Mouse (Mus musculus) thymus, adult 18-20 months (tissue): Measurements from ENCODE around the gene Apopt1.

Source experiments
- DNase-seq, 2 experiments: peaks; one replicate each; pipeline ENCODE4 v3.0.0; 2022; ENCODE audit warnings: mixed read lengths in 2 of 2

Apopt1 gene

GRCm38 (mm10) chr12:111681305-111681704 is 31.8 kb upstream of the Apopt1 start:
- DNase-seq: no peak

- no peak for DNase-seq
Measured at GRCm38 (mm10) chr12:111682003-111682402, 31.1 kb upstream of the Apopt1 start.

GRCm38 (mm10) chr12:111682806-111683205 is 30.3 kb upstream of the Apopt1 start:
- DNase-seq: no peak

GRCm38 (mm10) chr12:111686390-111686789 is 26.7 kb upstream of the Apopt1 start:
- no peak for DNase-seq

- no peak for DNase-seq
Measured at GRCm38 (mm10) chr12:111687350-111688068, 25.6 kb upstream of the Apopt1 start.

- no peak for DNase-seq
Measured at GRCm38 (mm10) chr12:111688069-111688428, 25.0 kb upstream of the Apopt1 start.

GRCm38 (mm10) chr12:111689426-111689825 is 23.6 kb upstream of the Apopt1 start:
- DNase-seq: no peak

GRCm38 (mm10) chr12:111691346-111691872 is 21.7 kb upstream of the Apopt1 start:
- DNase-seq: peak in 1 of 2 experiments; percentile 59

- no peak for DNase-seq
Measured at GRCm38 (mm10) chr12:111692899-111693298, 20.2 kb upstream of the Apopt1 start.

- no peak for DNase-seq
Measured at GRCm38 (mm10) chr12:111693341-111694270, 19.5 kb upstream of the Apopt1 start.

- DNase-seq: no peak
Measured at GRCm38 (mm10) chr12:111694271-111694781, 18.7 kb upstream of the Apopt1 start.

GRCm38 (mm10) chr12:111694880-111695804 is 17.9 kb upstream of the Apopt1 start:
- no peak for DNase-seq

- DNase-seq: peak in 1 of 2 experiments; percentile 59
Measured at GRCm38 (mm10) chr12:111696239-111696638, 16.8 kb upstream of the Apopt1 start.

- DNase-seq: no peak
Measured at GRCm38 (mm10) chr12:111697708-111698107, 15.4 kb upstream of the Apopt1 start.

GRCm38 (mm10) chr12:111698346-111698913 is 14.6 kb upstream of the Apopt1 start:
- DNase-seq: no peak

GRCm38 (mm10) chr12:111699542-111699941 is 13.5 kb upstream of the Apopt1 start:
- DNase-seq: no peak

- no peak for DNase-seq
Measured at GRCm38 (mm10) chr12:111700920-111701458, 12.1 kb upstream of the Apopt1 start.

GRCm38 (mm10) chr12:111703301-111703700 is 9.8 kb upstream of the Apopt1 start:
- no peak for DNase-seq

GRCm38 (mm10) chr12:111704609-111705008 is 8.5 kb upstream of the Apopt1 start:
- DNase-seq: no peak

- no peak for DNase-seq
Measured at GRCm38 (mm10) chr12:111705186-111705973, 7.7 kb upstream of the Apopt1 start.

- DNase-seq: no peak
Measured at GRCm38 (mm10) chr12:111708181-111708580, 4.9 kb upstream of the Apopt1 start.
